Mouse (Mus musculus) midbrain, postnatal 0 days (tissue): ENCODE measurements around the gene Nckap1l. TPM values are rescaled to one million over a fixed set of nuclear protein-coding genes. Genes with fewer than 3 reads are reported as not detected.
A peak's percentile ranks its signal among the peaks of the same experiment; 100 is the strongest.

Source experiments
- ATAC-seq: fragments of 200-750 bp; cut with Nextera tagmentation; 2 replicates; pipeline ENCODE4 v1.8.0; 2017; ENCODE audit warnings: moderate number of reproducible peaks, mild to moderate bottlenecking, moderate TSS enrichment, moderate library complexity; ENCODE audit not compliant: low FRiP score
- DNase-seq: peaks from one replicate; pipeline ENCODE4 v3.0.0-alpha.2; 2015; ENCODE audit warnings: low spot score
- H3K27ac ChIP-seq: fragments of 300-500 bp; sonication (generic); 2 replicates; pipeline ENCODE4 v1.5.1; 2014; ENCODE audit warnings: low read depth, mild to moderate bottlenecking, low read length, mixed read lengths
- H3K27me3 ChIP-seq: fragments of 300-500 bp; sonication (generic); 2 replicates; pipeline ENCODE4 v1.6.1; 2014; ENCODE audit warnings: low read length, control low read depth, mixed read lengths; ENCODE audit not compliant: insufficient read depth
- H3K36me3 ChIP-seq: fragments of 300-500 bp; sonication (generic); 2 replicates; pipeline ENCODE4 v1.6.1; 2014; ENCODE audit warnings: low read length, control low read depth, mixed read lengths; ENCODE audit not compliant: insufficient read depth
- H3K4me1 ChIP-seq: fragments of 300-500 bp; sonication (generic); 2 replicates; pipeline ENCODE4 v1.6.1; 2014; ENCODE audit warnings: mild to moderate bottlenecking, control low read depth, antibody characterized with exemption, low read length, mixed read lengths; ENCODE audit not compliant: insufficient read depth
- H3K4me2 ChIP-seq: fragments of 300-500 bp; sonication (generic); 2 replicates; pipeline ENCODE4 v1.6.1; 2014; ENCODE audit warnings: low read depth, mild to moderate bottlenecking, low read length, mixed read lengths; ENCODE audit not compliant: poor library complexity, severe bottlenecking
- H3K4me3 ChIP-seq: fragments of 300-500 bp; sonication (generic); 2 replicates; pipeline ENCODE4 v1.5.1; 2014; ENCODE audit warnings: low read depth, mild to moderate bottlenecking, low read length, moderate library complexity
- H3K9ac ChIP-seq: fragments of 300-500 bp; sonication (generic); replicated peaks from 2 replicates; pipeline ENCODE4 v1.6.1; 2014; ENCODE audit warnings: mild to moderate bottlenecking, low read length, moderate library complexity, mixed read lengths; ENCODE audit not compliant: poor library complexity, severe bottlenecking
- H3K9me3 ChIP-seq: fragments of 300-500 bp; sonication (generic); 2 replicates; pipeline ENCODE4 v1.6.1; 2016; ENCODE audit warnings: low read length, control low read depth
- CTCF ChIP-seq: IDR thresholded peaks from 2 replicates; pipeline ENCODE4 v1.5.1; 2016; ENCODE audit warnings: antibody characterized with exemption, mild to moderate bottlenecking
- WGBS: fragments of 180-500 bp; shearing (Covaris S2); extraction: QIAGEN DNeasy Blood & Tissue Kit; methylation state at CpG from one replicate; pipeline ENCODE4 v1.1.7; 2014; 5-methylcytosine and 5-hydroxymethylcytosine counted together
- polyA plus RNA-seq: library from polyadenylated mRNA; unstranded; fragments of >200 nt; fragmentation: Nextera tagmentation; extraction: Ambion mirVana; gene quantifications from 2 replicates; pipeline ENCODE4 v1.2.1, GENCODE M21; 2015
- total RNA-seq: library from RNA; depleted of rRNA; stranded (reverse); fragments of >200 nt; gene quantifications from 2 replicates; pipeline ENCODE4 v1.2.3, GENCODE M21; 2014

Nckap1l gene
- total and polyA plus RNA-seq, 2 experiments from 2014 or later, result 2.4 to 4.7 TPM

GRCm38 (mm10) chr15:103454449-103454848 is 855 bp downstream of the Nckap1l start:
- Histone ChIP-seq H3K9ac (no peak overlapping the region), H3K36me3 (no peaks in the 10 kb centered on the region), H3K27ac (no peak overlapping the region), H3K27me3 (no peaks in the 10 kb centered on the region), H3K4me3 (no peak overlapping the region), H3K4me2 (no peak overlapping the region), H3K4me1 (no peaks in the 10 kb centered on the region), H3K9me3 (no peaks in the 10 kb centered on the region)
- WGBS, result 86% methylated on average over 6 of the region's 6 CpGs
- DNase-seq (no peak), ATAC-seq (no peak)
- no peak for TF ChIP-seq CTCF

- Histone ChIP-seq H3K4me1 (no peaks in the 10 kb centered on the region), H3K9ac (no peak overlapping the region), H3K9me3 (no peaks in the 10 kb centered on the region), H3K4me2 (no peak overlapping the region), H3K36me3 (no peaks in the 10 kb centered on the region), H3K27ac (no peak overlapping the region), H3K4me3 (no peak overlapping the region), H3K27me3 (no peaks in the 10 kb centered on the region)
- peak; percentile 57 for DNase-seq
- no peak for TF ChIP-seq CTCF
- ATAC-seq, result peak; percentile 31; the same call in 1 of the 2 replicates
- WGBS, result 62% methylated on average over 7 of the region's 7 CpGs
Measured at GRCm38 (mm10) chr15:103462539-103463261, 9.1 kb downstream of the Nckap1l start.

- no peaks in the 10 kb centered on the region for H3K9me3 ChIP-seq
- no peak overlapping the region for H3K9ac ChIP-seq
- H3K4me2 ChIP-seq, result no peak overlapping the region
- DNase-seq, result no peak
- H3K4me3 ChIP-seq, result no peak overlapping the region
- no peaks in the 10 kb centered on the region for H3K36me3 ChIP-seq
- no peak for ATAC-seq
- H3K27me3 ChIP-seq, result no peaks in the 10 kb centered on the region
- no peaks in the 10 kb centered on the region for H3K4me1 ChIP-seq
- no peak for TF ChIP-seq CTCF
- WGBS, result 86% methylated on average over 7 of the region's 7 CpGs
- H3K27ac ChIP-seq, result no peak overlapping the region
Measured at GRCm38 (mm10) chr15:103471488-103472194, 18.0 kb downstream of the Nckap1l start.

GRCm38 (mm10) chr15:103472265-103472664 is 18.7 kb downstream of the Nckap1l start:
- H3K9ac ChIP-seq, result no peak overlapping the region
- H3K36me3 ChIP-seq, result no peaks in the 10 kb centered on the region
- H3K4me2 ChIP-seq, result no peak overlapping the region
- no peak for TF ChIP-seq CTCF
- no peak for ATAC-seq
- no peaks in the 10 kb centered on the region for H3K4me1 ChIP-seq
- H3K4me3 ChIP-seq, result no peak overlapping the region
- WGBS, result 62% methylated on average over 3 of the region's 3 CpGs
- H3K27ac ChIP-seq, result no peak overlapping the region
- H3K27me3 ChIP-seq, result no peaks in the 10 kb centered on the region
- H3K9me3 ChIP-seq, result no peaks in the 10 kb centered on the region
- DNase-seq, result no peak

GRCm38 (mm10) chr15:103473182-103473581 is 19.6 kb downstream of the Nckap1l start:
- Histone ChIP-seq H3K4me3 (no peak overlapping the region), H3K4me2 (no peak overlapping the region), H3K36me3 (no peaks in the 10 kb centered on the region), H3K9ac (no peak overlapping the region), H3K9me3 (no peaks in the 10 kb centered on the region), H3K27ac (no peak overlapping the region), H3K4me1 (no peaks in the 10 kb centered on the region), H3K27me3 (no peaks in the 10 kb centered on the region)
- ATAC-seq, result no peak
- TF ChIP-seq CTCF, result no peak
- no peak for DNase-seq
- 86% methylated on average over 7 of the region's 7 CpGs for WGBS

GRCm38 (mm10) chr15:103473769-103474168 is 20.2 kb downstream of the Nckap1l start:
- ATAC-seq (no peak), DNase-seq (no peak)
- Histone ChIP-seq H3K27ac (no peak overlapping the region), H3K9me3 (no peaks in the 10 kb centered on the region), H3K36me3 (no peaks in the 10 kb centered on the region), H3K4me2 (no peak overlapping the region), H3K27me3 (no peaks in the 10 kb centered on the region), H3K4me1 (no peaks in the 10 kb centered on the region), H3K9ac (no peak overlapping the region), H3K4me3 (no peak overlapping the region)
- no peak for TF ChIP-seq CTCF
- WGBS, result 96% methylated on average over 5 of the region's 5 CpGs
